Mouse (Mus musculus): ENCODE results near the gene Cpeb2.

- no peak for TF ChIP-seq CTCF (IDR thresholded peaks at IDR 0.05; ENCODE audit: borderline replicate concordance, control insufficient read depth, extremely low read depth, insufficient read depth, low read length, poor library complexity)
- no peak for TF ChIP-seq POLR2A (IDR thresholded peaks at IDR 0.05; ENCODE audit: control insufficient read depth, extremely low read depth, insufficient read depth, low read length, poor library complexity)
Measured at GRCm38 (mm10) chr5:43240729-43241128, 7.8 kb downstream of the Cpeb2 start.

Measured in thymus, adult 2 months (tissue).